Mouse (Mus musculus): ENCODE results near the gene Mib2. TPM values are rescaled to one million over a fixed set of nuclear protein-coding genes. Genes with fewer than 3 reads are reported as not detected.

The Mib2 gene
- polyA plus RNA-seq, 1 experiment from 2014 or later = 27.8 TPM

DNA sequence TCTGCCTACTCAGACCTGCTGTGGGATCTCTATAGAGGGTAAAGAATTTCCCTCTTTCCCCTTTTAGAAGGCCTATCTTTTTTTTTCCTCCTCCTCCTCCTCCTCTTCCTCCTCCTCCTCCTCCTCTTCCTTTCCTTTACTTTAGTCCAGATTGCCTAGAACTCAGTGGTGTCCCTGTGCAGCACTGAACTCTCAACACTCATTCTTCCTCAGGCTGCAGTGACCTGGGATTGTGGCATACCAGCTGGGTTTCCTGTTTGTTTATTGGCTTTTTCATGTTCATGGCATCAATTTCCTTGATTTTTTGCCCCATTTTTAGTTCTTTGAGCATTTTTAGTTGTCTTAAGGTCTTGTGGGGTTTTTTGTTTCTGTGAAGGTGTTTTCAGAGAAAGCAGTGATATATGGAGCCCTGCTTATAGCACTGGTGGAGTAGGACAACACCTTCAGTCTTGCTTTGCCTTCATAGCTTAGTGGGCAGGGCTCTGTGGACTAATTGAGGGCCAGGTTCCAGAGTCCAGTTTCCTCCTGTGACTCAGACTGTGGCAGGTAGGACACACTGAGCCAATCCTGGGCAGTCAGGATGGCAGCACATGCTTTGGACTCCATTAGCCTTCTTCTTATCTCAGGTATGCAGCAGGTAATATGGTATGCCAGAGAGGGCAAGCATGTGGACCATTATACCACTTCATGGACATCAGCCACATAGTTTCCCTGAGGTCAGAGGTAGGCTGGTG lies 33.1 kb downstream of the Mib2 start:
- H3K4me2 ChIP-seq (ENCODE audit: low read depth, low read length) = no peak overlapping the region
- H3K36me3 ChIP-seq (ENCODE audit: control insufficient read depth, insufficient read depth, low read length) = peaks cover 65% of the 10 kb centered on the region
- H3K9ac ChIP-seq (ENCODE audit: low read length) = no peak overlapping the region
- H3K27ac ChIP-seq (ENCODE audit: low read length) = no peak overlapping the region
- H3K27me3 ChIP-seq (ENCODE audit: control insufficient read depth, insufficient read depth, low read depth, low read length) = no peaks in the 10 kb centered on the region
- no peak overlapping the region for H3K4me3 ChIP-seq (ENCODE audit: low read length)
- no peaks in the 10 kb centered on the region for H3K9me3 ChIP-seq (ENCODE audit: control insufficient read depth, low read length)
- ATAC-seq (ENCODE audit: low read depth) = no peak
- H3K4me1 ChIP-seq (replicated peaks; ENCODE audit: control insufficient read depth, insufficient read depth, low read length) = no peaks in the 10 kb centered on the region

DNA sequence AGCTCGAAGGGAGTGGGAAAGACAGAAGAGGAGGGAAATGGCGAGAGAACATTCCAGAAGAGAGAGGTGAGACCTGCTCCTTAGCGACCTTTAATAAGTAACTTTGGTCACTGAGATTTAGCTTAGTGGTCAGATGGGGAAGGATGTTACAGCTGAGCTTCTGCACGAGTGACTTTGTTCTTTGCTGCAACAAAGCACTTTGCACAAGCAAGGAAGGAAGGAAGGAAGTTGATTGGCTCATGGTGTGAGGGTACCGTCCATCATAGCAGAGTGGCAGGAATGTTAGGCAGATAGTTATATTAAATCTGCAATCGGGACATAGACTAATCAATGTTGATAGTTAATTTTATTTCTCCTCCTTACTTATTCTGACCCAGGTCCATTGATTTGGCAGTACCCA lies 38.7 kb downstream of the Mib2 start:
- Histone ChIP-seq H3K27ac (ENCODE audit: low read length) (no peak overlapping the region), H3K4me3 (ENCODE audit: low read length) (no peak overlapping the region), H3K4me1 (replicated peaks; ENCODE audit: control insufficient read depth, insufficient read depth, low read length) (peaks cover 2% of the 10 kb centered on the region), H3K9ac (ENCODE audit: low read length) (no peak overlapping the region), H3K4me2 (ENCODE audit: low read depth, low read length) (no peak overlapping the region), H3K36me3 (ENCODE audit: control insufficient read depth, insufficient read depth, low read length) (peaks cover 45% of the 10 kb centered on the region), H3K27me3 (ENCODE audit: control insufficient read depth, insufficient read depth, low read depth, low read length) (no peaks in the 10 kb centered on the region), H3K9me3 (ENCODE audit: control insufficient read depth, low read length) (no peaks in the 10 kb centered on the region)
- 74% methylated on average over 6 of the region's 6 CpGs for WGBS
- ATAC-seq (ENCODE audit: low read depth) = no peak

DNA sequence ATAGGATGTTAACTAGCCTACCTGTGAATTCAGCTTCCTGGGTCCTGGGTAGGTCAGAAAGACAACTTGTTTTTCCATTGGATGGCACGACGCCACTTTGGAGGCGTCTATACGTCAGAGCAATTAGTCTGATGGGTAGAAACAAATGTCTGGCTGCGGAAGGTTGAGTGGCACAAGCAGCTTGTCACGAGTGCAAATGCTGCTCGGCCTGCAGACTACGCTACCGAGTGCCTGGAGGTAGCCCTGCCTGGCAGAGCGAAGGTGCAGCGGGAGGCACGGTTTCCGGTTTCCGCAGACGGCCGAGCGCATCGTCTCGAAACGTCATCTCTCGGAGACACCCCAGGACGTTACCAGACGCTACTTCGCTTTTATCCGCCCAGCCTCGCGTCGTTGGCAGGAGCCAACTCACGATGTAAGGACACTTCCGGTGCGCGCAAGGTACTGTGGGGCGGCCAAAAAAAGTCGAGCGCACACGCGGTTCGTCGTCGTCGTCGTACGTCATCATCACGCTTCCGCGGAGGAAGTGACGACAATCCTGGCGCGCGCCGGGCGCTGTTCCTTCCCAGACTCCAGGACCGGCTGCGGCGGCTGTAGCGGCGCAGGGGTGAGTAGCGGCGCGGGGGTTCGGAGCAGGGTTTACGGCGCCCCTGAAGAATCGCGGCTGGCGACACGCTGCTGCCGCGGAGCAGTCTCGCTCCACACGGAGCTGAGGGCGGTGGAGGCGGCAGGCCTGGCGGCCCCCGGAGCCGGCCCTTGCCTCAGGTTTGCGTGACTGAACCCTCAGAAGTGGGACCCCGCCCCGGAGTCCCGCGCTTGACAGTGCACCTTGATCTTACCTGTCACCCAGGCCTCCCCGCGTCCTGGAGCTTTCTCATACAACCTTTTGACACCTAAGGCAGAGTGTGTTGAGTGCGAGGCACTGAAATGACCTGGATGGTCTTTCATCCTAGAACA lies 44.4 kb downstream of the Mib2 start, which contains the start of gene Cdk11b:
Gene Cdk11b (plus strand): TSS at position 517 of the 954 bp plus-strand sequence.
- WGBS = under 1% methylated on average over 80 of the region's 84 CpGs
- Histone ChIP-seq H3K9ac (ENCODE audit: low read length) (peak within 1 kb of the TSS; percentile 92), H3K4me2 (ENCODE audit: low read depth, low read length) (peak within 1 kb of the TSS; percentile 87), H3K4me3 (ENCODE audit: low read length) (peak within 1 kb of the TSS; percentile 99), H3K4me1 (replicated peaks; ENCODE audit: control insufficient read depth, insufficient read depth, low read length) (peaks cover 6% of the 10 kb centered on the region), H3K9me3 (ENCODE audit: control insufficient read depth, low read length) (no peaks in the 10 kb centered on the region), H3K27me3 (ENCODE audit: control insufficient read depth, insufficient read depth, low read depth, low read length) (no peaks in the 10 kb centered on the region), H3K36me3 (ENCODE audit: control insufficient read depth, insufficient read depth, low read length) (peaks cover 11% of the 10 kb centered on the region), H3K27ac (ENCODE audit: low read length) (peak within 1 kb of the TSS; percentile 92)
- peak; percentile 100 for ATAC-seq (ENCODE audit: low read depth)

DNA sequence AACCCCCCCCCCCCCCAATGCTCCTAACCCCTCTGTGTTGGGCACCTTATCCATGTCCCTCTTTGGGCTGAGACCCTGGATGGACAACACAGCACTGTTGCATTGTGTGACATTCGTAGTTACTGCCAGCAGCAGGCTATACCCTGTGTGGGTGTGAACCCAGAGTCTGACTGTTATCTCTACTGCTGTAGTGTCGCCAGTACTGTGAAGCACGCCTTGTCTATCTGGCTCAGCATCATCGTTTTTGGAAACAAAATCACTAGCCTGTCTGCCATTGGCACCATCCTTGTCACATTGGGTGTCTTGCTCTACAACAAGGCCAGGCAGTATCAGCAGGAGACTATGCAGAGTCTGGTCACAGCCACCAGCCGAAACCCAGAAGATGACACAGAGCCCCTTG lies 50.7 kb downstream of the Mib2 start:
- H3K4me3 ChIP-seq (ENCODE audit: low read length) = no peak overlapping the region
- H3K4me1 ChIP-seq (replicated peaks; ENCODE audit: control insufficient read depth, insufficient read depth, low read length) = no peaks in the 10 kb centered on the region
- H3K27me3 ChIP-seq (ENCODE audit: control insufficient read depth, insufficient read depth, low read depth, low read length) = no peaks in the 10 kb centered on the region
- peaks cover 32% of the 10 kb centered on the region for H3K36me3 ChIP-seq (ENCODE audit: control insufficient read depth, insufficient read depth, low read length)
- H3K27ac ChIP-seq (ENCODE audit: low read length) = no peak overlapping the region
- no peak overlapping the region for H3K9ac ChIP-seq (ENCODE audit: low read length)
- no peak overlapping the region for H3K4me2 ChIP-seq (ENCODE audit: low read depth, low read length)
- ATAC-seq (ENCODE audit: low read depth) = no peak
- WGBS = 90% methylated on average over 5 of the region's 5 CpGs
- no peaks in the 10 kb centered on the region for H3K9me3 ChIP-seq (ENCODE audit: control insufficient read depth, low read length)

DNA sequence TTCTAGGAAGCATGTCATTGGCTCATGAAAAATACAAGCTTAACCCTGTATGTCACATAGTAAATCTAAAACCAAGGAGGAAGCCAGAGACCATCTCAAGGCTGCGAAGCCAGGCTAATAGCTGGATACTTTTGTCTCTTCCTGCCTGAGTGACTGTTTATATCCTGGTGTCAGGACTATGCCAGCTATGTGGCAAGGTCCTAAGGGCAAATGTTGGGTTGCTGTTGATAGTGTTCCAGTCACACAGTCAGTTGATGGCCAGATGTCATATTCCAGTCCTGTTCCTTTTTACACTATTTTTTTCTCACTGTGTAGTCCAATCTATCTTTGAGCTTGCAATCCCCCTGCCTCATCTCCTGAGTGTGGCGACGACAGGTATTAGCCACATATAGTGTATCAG lies 55.7 kb downstream of the Mib2 start:
- ATAC-seq (ENCODE audit: low read depth) = no peak
- H3K27me3 ChIP-seq (ENCODE audit: control insufficient read depth, insufficient read depth, low read depth, low read length) = no peaks in the 10 kb centered on the region
- 96% methylated on average over 3 of the region's 3 CpGs for WGBS
- no peak overlapping the region for H3K4me3 ChIP-seq (ENCODE audit: low read length)
- H3K27ac ChIP-seq (ENCODE audit: low read length) = no peak overlapping the region
- H3K36me3 ChIP-seq (ENCODE audit: control insufficient read depth, insufficient read depth, low read length) = peaks cover 41% of the 10 kb centered on the region
- no peak overlapping the region for H3K4me2 ChIP-seq (ENCODE audit: low read depth, low read length)
- H3K4me1 ChIP-seq (replicated peaks; ENCODE audit: control insufficient read depth, insufficient read depth, low read length) = no peaks in the 10 kb centered on the region
- H3K9ac ChIP-seq (ENCODE audit: low read length) = no peak overlapping the region
- H3K9me3 ChIP-seq (ENCODE audit: control insufficient read depth, low read length) = no peaks in the 10 kb centered on the region

DNA sequence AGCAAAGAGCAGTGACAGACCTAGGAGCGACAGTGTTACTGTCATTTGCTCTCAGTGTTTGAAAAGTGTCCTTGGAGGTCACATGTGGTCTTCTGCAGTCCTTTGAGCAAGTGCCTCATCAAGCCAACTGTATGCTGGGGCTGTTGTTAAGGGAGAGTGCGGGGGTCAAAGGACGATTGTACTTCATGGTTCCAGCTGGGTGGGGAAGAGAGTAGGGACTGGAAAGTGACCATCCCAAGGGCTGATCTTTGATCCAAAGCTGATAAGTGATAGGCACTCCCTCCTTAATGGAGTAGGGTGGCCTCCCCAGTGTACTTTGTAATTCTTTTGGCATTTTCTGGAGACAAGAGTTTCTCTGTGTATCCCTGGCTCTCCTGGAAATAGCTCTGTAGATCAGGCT lies 57.1 kb downstream of the Mib2 start:
- no peak overlapping the region for H3K4me3 ChIP-seq (ENCODE audit: low read length)

DNA sequence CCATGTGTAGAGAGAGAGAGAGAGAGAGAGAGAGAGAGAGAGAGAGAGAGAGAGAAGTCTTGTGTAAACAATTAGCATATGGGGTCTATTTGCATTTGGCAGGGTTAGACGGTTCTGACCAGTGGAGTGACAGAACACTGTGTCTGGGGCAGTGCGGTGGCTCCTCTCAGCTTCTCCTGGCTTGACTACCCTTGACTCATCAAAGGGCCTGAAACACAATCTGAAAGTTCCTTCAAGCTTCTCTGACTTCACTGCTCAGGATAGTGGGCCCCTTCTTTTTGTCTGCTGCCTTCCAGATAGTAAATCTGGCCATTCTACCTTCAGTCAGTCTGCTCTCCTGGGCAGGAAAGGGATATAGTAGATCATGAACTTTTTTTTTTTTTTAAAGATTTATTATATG lies 62.2 kb downstream of the Mib2 start:
- H3K9me3 ChIP-seq (ENCODE audit: control insufficient read depth, low read length) = no peaks in the 10 kb centered on the region
- H3K36me3 ChIP-seq (ENCODE audit: control insufficient read depth, insufficient read depth, low read length) = peaks cover 10% of the 10 kb centered on the region
- H3K4me2 ChIP-seq (ENCODE audit: low read depth, low read length) = no peak overlapping the region
- no peak overlapping the region for H3K4me3 ChIP-seq (ENCODE audit: low read length)
- WGBS = 57% methylated on average over 2 of the region's 2 CpGs
- no peaks in the 10 kb centered on the region for H3K27me3 ChIP-seq (ENCODE audit: control insufficient read depth, insufficient read depth, low read depth, low read length)
- H3K9ac ChIP-seq (ENCODE audit: low read length) = no peak overlapping the region
- ATAC-seq (ENCODE audit: low read depth) = no peak
- H3K4me1 ChIP-seq (replicated peaks; ENCODE audit: control insufficient read depth, insufficient read depth, low read length) = 0 out of 2 replicates have a peak, but pooled peaks cover 3% of the 10 kb centered on the region
- no peak overlapping the region for H3K27ac ChIP-seq (ENCODE audit: low read length)

More for the DNA sequence above, 57.1 kb downstream of the Mib2 start:
- H3K27me3 ChIP-seq (ENCODE audit: control insufficient read depth, insufficient read depth, low read depth, low read length) = no peaks in the 10 kb centered on the region
- 95% methylated on average over 3 of the region's 3 CpGs for WGBS
- H3K27ac ChIP-seq (ENCODE audit: low read length) = no peak overlapping the region
- H3K4me1 ChIP-seq (replicated peaks; ENCODE audit: control insufficient read depth, insufficient read depth, low read length) = no peaks in the 10 kb centered on the region
- H3K4me2 ChIP-seq (ENCODE audit: low read depth, low read length) = no peak overlapping the region
- no peak overlapping the region for H3K9ac ChIP-seq (ENCODE audit: low read length)
- H3K9me3 ChIP-seq (ENCODE audit: control insufficient read depth, low read length) = no peaks in the 10 kb centered on the region
- H3K36me3 ChIP-seq (ENCODE audit: control insufficient read depth, insufficient read depth, low read length) = peaks cover 36% of the 10 kb centered on the region
- no peak for ATAC-seq (ENCODE audit: low read depth)

DNA sequence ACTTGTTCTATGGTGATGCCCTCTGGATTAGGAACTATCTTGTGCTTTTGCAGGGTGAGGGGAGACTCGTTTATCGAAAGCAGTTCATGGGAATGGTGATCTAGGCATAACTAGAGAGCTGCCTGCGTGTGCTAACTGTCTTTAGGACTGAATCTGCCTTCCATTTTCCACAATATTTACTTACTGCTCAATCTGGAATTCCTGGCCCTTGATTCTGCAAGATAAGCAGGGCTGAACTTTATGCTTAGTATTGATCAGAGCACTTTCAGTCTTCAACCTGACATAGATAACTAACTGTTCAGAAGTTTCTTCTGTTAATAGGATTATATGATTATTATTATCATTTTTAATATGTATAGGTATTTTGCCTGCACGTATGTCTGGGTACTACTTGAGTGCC lies 63.9 kb downstream of the Mib2 start:
- Histone ChIP-seq H3K36me3 (ENCODE audit: control insufficient read depth, insufficient read depth, low read length) (peaks cover 4% of the 10 kb centered on the region; the same call in 1 of the 2 replicates), H3K9me3 (ENCODE audit: control insufficient read depth, low read length) (no peaks in the 10 kb centered on the region), H3K4me3 (ENCODE audit: low read length) (no peak overlapping the region), H3K27me3 (ENCODE audit: control insufficient read depth, insufficient read depth, low read depth, low read length) (no peaks in the 10 kb centered on the region), H3K9ac (ENCODE audit: low read length) (no peak overlapping the region), H3K4me2 (ENCODE audit: low read depth, low read length) (no peak overlapping the region), H3K27ac (ENCODE audit: low read length) (no peak overlapping the region), H3K4me1 (replicated peaks; ENCODE audit: control insufficient read depth, insufficient read depth, low read length) (0 out of 2 replicates have a peak, but pooled peaks cover 5% of the 10 kb centered on the region)
- no peak for ATAC-seq (ENCODE audit: low read depth)
- 87% methylated on average over 4 of the region's 4 CpGs for whole genome bisulfite sequencing
